Mouse (Mus musculus) ES-E14 (cell line): Measurements from ENCODE around the gene Zfhx3. TPM values are rescaled to one million over a fixed set of nuclear protein-coding genes. Genes with fewer than 3 reads are reported as not detected.
A peak's percentile ranks its signal among the peaks of the same experiment; 100 is the strongest.

ENCODE experiments used
- DNase-seq: peaks from one replicate; pipeline ENCODE4 v3.0.0-alpha.2; 2013; ENCODE audit warnings: low read depth, low spot score
- H3K27ac ChIP-seq: 2 replicates; pipeline ENCODE4 v1.5.1; 2012; ENCODE audit warnings: low read depth, mild to moderate bottlenecking, low read length, moderate library complexity, mixed read lengths; ENCODE audit not compliant: poor library complexity, insufficient read depth, severe bottlenecking
- H3K36me3 ChIP-seq: 2 replicates; pipeline ENCODE4 v1.6.1; 2012; ENCODE audit warnings: mild to moderate bottlenecking, low read length, moderate library complexity, mixed read lengths; ENCODE audit not compliant: control insufficient read depth, poor library complexity, insufficient read depth, severe bottlenecking
- H3K4me1 ChIP-seq, 2 experiments: fragments of 150-350 bp in 1 of 2; sonication (generic) in 1 of 2; 2 replicates each; pipeline ENCODE4 v1.6.1; 2012; ENCODE audit warnings: low read length in 2 of 2, mild to moderate bottlenecking in 1 of 2, mixed read lengths in 1 of 2; ENCODE audit not compliant: control insufficient read depth in 2 of 2, insufficient read depth in 2 of 2, poor library complexity in 1 of 2
- H3K4me3 ChIP-seq, 2 experiments: fragments of 150-350 bp in 1 of 2; sonication (generic) in 1 of 2; 2 replicates each; pipeline ENCODE4 v1.5.1; 2012; ENCODE audit warnings: low read length in 2 of 2, low read depth in 1 of 2, mild to moderate bottlenecking in 1 of 2, mixed read lengths in 1 of 2; ENCODE audit not compliant: insufficient read depth in 1 of 2, poor library complexity in 1 of 2, severe bottlenecking in 1 of 2
- H3K9ac ChIP-seq: 2 replicates; pipeline ENCODE4 v1.6.1; 2012; ENCODE audit warnings: low read depth, mild to moderate bottlenecking, low read length, mixed read lengths; ENCODE audit not compliant: poor library complexity, insufficient read depth, severe bottlenecking
- H3K9me3 ChIP-seq: fragments of 150-350 bp; sonication (generic); 2 replicates; pipeline ENCODE4 v1.6.1; 2012; ENCODE audit warnings: low read depth, mild to moderate bottlenecking, low read length; ENCODE audit not compliant: control insufficient read depth, insufficient read depth
- CHD2 ChIP-seq: IDR thresholded peaks from 2 replicates; pipeline ENCODE4 v1.6.1; 2014; ENCODE audit warnings: mild to moderate bottlenecking, low read depth, low read length, inconsistent platforms
- HCFC1 ChIP-seq: IDR thresholded peaks from 2 replicates; pipeline ENCODE4 v1.6.1; 2012; ENCODE audit warnings: low read length, inconsistent platforms, borderline replicate concordance; ENCODE audit not compliant: insufficient read depth
- MAFK ChIP-seq: IDR thresholded peaks from 2 replicates; pipeline ENCODE4 v1.6.1; 2014; ENCODE audit warnings: mild to moderate bottlenecking, low read depth, low read length, inconsistent platforms; ENCODE audit not compliant: insufficient read depth
- ZC3H11A ChIP-seq: IDR thresholded peaks from 2 replicates; pipeline ENCODE4 v1.6.1; 2012; ENCODE audit warnings: low read depth, mild to moderate bottlenecking, inconsistent platforms, low read length, borderline replicate concordance
- ZNF384 ChIP-seq: IDR thresholded peaks from 2 replicates; pipeline ENCODE4 v1.6.1; 2012; ENCODE audit warnings: low read depth, low read length, inconsistent platforms
- in situ Hi-C, 2 experiments: fragments of 600-800 bp; cut with MboI; formaldehyde crosslinking; loops; one replicate each; pipeline ENCODE4 v1.15.1; 2025; ENCODE audit warnings: low sequenced_read_pairs in 2 of 2, inconsistent platforms in 1 of 2; ENCODE audit not compliant: unreplicated experiment in 2 of 2
- total RNA-seq: library from RNA; depleted of rRNA; stranded (reverse); fragments of 300-350 nt; gene quantifications from 2 replicates; pipeline ENCODE4 v1.2.3, GENCODE M21; 2012

The Zfhx3 gene
- total RNA-seq, 1 experiment = 8.8 TPM

GRCm38 (mm10) chr8:108718031-108718430 is 775.6 kb downstream of the Zfhx3 start:
- Histone ChIP-seq H3K27ac (no peak overlapping the region), H3K4me3 (peak overlapping the region; percentile 11 to 32; a peak in 1 of 4 replicates)
- TF ChIP-seq HCFC1 = no peak

GRCm38 (mm10) chr8:108720840-108721239 is 778.4 kb downstream of the Zfhx3 start:
- Histone ChIP-seq H3K4me1 (peaks cover 24 to 52% of the 10 kb centered on the region in 2 experiments), H3K36me3 (no peaks in the 10 kb centered on the region), H3K9me3 (no peaks in the 10 kb centered on the region), H3K27ac (no peak overlapping the region), H3K4me3 (no peak overlapping the region), H3K9ac (no peak overlapping the region)
- in situ Hi-C loops = no loop called here
- TF ChIP-seq ZNF384 (no peak), CHD2 (no peak), MAFK (no peak), ZC3H11A (no peak), HCFC1 (no peak)
- DNase-seq = no peak

More at GRCm38 (mm10) chr8:108718031-108718430, 775.6 kb downstream of the Zfhx3 start:
- Histone ChIP-seq H3K36me3 (no peaks in the 10 kb centered on the region), H3K4me1 (peaks cover 25 to 32% of the 10 kb centered on the region in 2 experiments), H3K9me3 (no peaks in the 10 kb centered on the region), H3K9ac (no peak overlapping the region)
- in situ Hi-C loops = no loop called here
- no peak for DNase-seq

- H3K9me3 ChIP-seq = no peaks in the 10 kb centered on the region
- H3K4me3 ChIP-seq = peak overlapping the region; percentile 46 to 47
- H3K27ac ChIP-seq = peak overlapping the region; percentile 97
- H3K9ac ChIP-seq = peak overlapping the region; percentile 68
- TF ChIP-seq HCFC1 (no peak), ZC3H11A (no peak), MAFK (no peak), ZNF384 (no peak), CHD2 (no peak)
- in situ Hi-C loops = no loop called here
- H3K4me1 ChIP-seq = peaks cover 23 to 47% of the 10 kb centered on the region in 2 experiments
- DNase-seq = no peak
- no peaks in the 10 kb centered on the region for H3K36me3 ChIP-seq
Measured at GRCm38 (mm10) chr8:108722671-108723513, 780.4 kb downstream of the Zfhx3 start.

DNA sequence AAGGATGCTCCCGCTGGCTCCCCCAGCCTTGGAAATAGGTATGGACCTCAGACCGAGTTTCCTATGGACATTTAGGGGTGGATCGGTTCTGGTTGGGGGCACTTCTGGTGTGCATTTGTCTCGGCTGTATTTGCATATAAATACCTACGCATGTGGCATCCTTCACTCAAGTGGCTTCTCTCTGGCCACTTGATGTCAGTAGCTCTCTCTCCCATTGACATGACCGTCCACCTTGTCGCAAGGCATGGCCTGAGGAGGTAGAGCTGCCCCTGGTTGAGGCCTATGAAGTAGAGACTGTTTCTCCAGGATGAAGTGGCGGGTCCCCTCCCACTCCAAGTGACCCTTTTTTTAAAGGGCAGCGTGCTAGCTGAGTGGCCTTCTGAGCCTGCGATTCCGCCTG is 781.2 kb downstream of the Zfhx3 start:
- Histone ChIP-seq H3K36me3 (no peaks in the 10 kb centered on the region), H3K4me1 (peaks cover 19 to 48% of the 10 kb centered on the region in 2 experiments), H3K27ac (peak overlapping the region; percentile 66; the same call in 1 of the 2 replicates), H3K9me3 (no peaks in the 10 kb centered on the region), H3K4me3 (no peak overlapping the region), H3K9ac (0 out of 2 replicates have a peak overlapping the region, but pooled peaks have one; percentile 8)
- in situ Hi-C loops = no loop called here
- TF ChIP-seq ZNF384 = no peak
- no peak for TF ChIP-seq MAFK
- TF ChIP-seq ZC3H11A = no peak
- TF ChIP-seq CHD2 = no peak
- no peak for TF ChIP-seq HCFC1
- DNase-seq = no peak
